Mouse (Mus musculus): ENCODE data around the gene Zic1.

Gene Zic1

DNA sequence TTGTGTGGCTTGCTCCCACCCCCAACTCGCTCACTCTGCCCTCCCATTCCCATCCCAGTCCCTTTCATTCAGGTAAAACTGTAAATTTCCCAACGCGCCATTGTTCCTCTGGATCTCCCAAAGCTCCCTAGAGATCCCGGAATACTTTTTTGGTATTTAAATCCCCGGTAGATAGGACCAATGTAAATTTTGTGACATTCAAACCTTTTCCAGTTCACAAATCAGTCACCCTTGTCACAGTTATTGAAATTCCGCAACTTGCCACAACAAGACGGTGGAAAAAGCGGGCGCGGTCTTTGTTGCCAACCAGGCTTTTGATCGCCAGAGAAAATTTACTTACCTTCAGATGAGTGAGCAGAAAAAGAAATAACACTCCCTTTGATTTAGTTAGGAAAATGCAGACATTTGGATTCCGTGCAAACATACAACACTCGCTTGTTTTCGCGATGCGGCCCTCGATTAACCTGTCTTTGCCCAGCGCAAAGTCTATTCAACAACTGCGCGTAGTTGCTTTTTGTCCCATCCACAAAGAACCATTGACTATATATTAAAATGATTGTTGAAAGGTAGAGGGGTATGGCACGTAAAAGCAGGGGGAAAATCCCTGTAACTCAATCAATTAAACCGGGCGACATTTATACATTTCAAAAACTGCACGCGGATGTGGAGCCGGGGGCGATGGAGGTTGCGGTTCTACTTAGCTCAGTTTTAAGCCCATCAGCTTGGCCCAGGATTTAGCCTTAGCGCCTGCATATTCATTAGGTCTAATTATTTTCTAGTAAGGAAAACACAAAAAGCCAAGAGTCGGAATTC, 1.6 kb upstream of the Zic1 start:
- DNase-seq (ENCODE audit: low spot score): no peak

DNA sequence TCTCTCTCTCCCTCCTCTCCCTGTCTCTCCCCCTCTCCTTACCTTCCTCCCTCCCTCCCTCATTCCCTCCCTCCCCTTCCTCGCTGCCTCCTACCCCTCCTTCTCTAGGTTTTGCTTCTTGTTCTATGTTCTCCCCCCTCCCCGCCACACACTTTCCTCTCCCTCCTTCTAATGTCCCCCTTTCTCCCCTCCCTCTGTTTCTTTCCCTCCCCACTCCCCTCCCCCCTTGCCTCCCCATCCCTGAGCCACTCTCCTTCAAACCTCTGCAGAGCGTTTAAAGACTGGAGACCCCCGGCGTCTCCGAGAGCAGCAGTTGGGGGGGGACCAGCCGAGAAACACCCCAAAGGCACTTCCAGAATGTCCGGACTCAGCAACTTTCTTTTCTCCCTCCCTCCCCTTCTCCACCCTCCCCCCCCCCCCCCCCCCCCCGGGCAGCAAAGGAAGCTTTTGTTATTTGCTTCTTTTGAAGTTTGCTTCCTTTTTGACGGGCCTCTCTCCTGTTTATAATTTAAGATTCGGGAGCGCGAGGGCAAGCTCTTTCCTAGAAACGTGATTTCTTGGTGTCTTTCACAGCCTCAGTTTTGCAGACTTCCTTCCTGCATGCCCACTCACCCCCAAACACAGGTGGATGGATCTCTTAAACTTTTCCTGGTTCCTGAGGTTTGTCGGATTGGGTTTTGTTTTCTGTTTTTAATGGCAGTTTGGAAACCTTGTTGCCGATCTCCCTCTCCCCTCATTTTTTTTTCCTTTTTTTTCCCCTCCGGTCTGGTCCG, 802 bp upstream of the Zic1 start:
- DNase-seq (ENCODE audit: low spot score): no peak

DNA sequence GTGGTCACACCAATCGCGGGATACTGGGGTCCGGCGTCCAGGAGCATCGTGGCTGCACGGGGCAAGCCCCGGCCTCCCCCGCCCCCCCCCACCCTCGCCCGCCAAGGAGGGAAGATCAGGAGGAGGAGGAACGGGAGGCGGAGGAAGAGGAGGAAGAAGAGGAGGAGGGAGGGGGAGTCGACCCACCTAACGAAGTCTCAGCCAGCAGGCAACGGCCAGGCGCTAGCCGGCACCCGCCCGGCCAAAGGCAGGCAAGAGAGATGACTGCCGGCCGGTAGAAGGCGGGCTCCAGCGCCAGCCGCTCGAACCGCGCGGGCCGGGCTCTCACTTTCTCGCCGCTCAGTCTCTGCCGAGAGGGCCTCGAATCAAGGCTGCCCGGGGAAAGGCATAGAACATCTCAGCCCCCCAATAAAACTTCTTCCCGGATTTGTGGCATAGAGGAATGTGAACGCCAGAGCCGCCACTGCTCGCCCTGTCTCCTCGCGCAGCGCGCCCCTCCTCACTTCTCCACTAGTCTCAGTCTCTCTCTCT, 574 bp downstream of the Zic1 start:
- DNase-seq (ENCODE audit: low spot score): no peak

DNA sequence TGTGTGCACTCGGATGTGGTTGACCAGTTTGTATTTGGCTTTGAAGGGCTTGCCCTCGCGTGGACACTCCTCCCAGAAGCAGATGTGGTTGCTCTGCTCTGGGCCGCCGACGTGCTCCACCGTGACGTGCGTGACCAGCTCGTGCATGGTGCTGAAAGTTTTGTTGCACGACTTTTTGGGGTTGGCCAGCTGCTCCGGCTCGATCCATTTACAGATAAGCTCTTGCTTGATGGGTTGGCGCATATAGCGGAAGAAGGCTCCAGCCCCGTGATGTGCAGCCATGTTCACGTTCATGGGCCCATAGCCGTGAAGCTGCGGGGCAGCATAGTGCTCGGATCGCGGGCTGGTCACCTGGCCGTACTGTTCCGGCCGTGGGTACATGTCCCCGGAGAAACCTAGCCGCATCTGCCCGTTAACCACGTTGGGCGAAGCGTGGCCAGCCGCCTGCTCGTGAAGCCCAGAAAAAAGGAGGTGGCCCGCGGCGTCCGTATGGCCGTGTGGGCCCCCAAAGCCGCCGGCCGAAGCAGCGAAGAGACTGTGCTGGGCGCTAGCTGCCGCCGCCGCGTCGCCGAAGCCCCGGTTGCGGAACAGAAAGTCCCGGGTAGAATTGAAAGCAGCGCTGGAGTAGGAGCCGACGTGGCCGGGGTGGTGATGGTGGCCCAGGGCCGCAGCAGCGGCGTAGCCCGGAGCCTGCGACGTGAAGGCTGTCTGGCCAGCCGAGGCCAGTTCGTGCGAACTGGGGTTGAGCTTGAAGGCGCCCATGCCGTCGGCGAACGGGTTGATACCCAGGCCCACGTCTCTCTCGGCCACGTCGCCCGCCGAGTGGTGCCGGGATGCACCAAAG, 1.3 kb downstream of the Zic1 start:
- no peak for DNase-seq (ENCODE audit: low spot score)

DNA sequence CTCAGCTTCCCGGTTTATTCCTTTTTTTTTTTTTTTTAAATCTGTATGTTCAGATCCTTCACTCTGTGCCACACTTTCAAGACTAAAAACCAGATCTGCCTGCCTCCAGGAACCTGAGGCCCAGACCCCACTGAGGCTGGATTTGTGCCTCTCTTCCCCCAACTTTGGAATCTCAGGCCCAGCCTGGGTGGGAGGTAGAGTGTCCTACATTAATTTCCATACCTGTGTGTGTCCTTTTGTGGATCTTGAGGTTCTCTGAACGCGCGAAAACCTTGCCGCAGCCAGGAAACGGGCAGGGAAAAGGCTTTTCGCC, 1.8 kb downstream of the Zic1 start:
- DNase-seq (ENCODE audit: low spot score): no peak

DNA sequence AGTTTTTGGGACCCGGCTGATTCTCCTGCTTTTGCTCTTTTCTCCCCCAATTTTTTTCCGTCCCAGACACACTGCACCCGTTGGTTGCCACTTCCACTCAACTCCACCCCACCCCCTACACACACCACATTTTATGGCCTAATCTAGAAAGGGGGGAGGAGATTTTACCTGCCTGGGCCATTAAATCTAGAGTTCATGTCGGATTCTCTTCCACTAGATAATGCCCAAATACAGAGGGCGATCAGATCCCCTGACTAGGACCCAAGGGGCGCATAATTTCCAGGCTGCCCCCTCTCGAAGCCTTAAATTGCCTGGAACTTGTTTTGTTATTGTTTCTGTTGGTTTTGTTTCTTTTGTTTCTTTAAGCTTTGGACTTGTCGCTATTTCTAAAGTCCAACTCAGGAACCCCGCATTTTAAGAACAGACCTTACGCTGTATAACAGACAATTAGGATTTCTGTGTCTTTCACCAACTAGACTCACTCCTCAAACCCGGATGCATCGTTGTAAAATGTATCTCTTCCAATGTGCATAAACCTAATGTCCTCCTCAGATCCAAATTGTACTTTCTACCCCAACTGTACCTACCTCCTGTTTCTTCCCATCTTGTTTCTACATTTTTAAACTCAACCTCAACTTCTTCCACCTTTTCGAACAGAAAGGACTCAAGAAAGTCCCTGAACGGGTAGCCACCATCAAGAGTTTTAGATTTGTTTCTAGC, 2.4 kb downstream of the Zic1 start:
- DNase-seq (ENCODE audit: low spot score): no peak

DNA sequence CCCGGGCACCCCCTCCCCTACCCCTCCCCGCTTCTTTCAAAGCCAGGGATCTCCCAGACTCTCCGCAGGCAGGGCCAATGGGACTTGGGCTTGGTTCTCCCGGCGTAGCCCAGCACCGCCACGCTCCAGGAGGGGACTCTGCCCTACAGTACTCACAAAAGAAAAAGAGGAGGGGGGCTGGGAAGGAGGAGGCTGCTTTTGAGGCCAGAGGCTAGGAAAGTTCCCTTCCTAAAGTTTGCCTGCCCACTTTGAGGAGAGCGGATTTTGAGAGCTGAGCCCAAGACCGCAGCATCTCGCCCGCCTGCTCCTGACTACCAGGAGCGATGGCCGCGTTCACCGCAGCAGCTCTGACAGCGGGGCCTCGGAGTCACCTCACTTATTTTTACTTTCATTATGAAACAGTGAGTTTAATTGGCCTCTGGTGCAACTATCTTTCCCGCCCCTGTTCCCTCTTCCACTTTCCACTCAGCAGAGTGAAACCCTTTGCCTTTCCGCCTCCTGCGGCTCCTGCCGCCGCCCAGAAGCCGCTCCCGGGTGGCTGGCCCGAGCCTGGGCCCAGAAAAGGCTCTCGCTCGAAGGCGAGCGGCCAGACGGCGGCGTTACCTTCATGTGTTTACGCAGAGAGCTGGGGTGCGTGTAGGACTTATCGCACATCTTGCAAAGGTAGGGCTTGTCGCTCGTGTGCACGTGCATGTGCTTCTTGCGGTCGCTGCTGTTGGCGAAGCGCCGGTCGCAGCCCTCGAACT, 3.6 kb downstream of the Zic1 start, which contains the start of gene Zic4:
Zic4 (plus strand) TSS at position 558 of the 746 bp plus-strand sequence.
- no peak for DNase-seq (ENCODE audit: low spot score)

DNA sequence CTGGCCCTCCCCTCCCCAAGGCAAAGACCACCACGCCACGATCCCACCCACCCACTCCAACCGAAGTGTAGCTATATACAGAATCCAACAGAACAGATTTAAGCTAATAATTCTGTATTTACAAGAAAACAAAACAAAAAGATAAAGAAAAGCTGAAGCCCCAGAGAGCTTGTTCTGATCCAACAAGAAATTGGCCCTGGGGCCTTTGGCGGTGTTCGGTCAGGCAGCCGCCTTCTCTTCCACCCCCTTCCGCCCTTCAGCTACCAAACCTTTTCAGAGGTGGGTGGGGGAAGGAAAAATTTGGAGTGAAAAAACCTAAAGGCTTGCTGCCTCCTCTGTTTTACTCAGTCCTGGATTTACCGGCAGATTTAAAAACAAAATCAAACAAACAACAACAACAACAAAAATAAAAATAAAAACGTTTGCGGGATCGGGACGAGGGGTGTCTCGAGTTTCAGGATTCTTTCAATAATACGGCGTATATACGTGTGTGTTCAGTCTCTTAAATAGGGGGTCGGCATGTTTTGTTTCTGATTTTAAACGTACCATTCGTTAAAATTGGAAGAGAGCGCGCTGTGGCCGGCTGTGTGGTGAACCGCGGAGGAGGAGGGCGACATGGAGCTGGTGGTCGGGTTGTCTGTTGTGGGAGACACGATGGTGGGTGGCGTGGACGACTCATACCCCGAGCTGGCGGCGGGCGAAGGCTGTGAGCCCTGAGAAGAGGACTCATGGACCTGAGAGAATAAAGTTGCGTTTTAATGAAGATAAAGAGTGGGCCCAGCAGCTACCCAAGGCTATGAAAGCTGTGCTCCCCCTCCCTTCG, 4.4 kb downstream of the Zic1 start:
- DNase-seq (ENCODE audit: low spot score): no peak

DNA sequence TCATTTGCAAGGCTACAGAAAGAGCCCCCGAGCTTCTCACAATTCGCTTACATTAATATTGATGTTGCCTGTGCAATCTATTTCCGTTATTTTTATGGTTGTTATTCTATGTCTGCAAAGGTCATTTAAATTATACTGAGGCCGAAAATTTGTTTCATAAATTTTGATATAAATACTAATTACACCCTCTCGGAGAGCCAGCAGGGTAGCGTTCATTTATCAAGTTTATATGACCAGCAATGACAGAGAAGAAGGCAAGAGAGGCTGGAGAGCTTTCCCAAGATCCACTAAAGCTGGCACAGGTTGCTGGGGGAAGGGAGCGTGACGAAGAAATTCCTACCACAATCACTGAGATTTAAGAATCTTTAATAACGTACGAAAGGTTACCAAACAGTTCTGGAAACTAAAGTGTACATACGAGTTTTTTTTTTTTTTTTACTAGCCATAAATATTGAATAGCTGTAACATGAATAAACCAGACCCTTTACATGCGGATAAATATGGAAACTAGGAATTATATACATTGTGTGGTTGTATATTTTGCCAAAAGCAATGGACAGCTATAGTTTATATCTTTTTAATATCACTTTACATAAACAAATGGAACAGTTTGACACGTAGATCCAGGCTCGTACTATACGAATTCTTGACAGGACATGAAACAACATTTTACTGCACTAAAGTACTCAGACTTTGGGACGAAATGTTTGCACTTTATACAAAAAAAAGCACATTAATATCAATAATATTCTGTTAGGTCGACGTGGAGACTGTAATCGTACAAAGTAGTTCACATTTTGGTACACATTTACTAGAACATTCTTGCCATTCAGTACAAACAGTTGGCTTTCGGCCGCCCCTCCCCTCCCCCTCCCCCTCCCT, 5.2 kb downstream of the Zic1 start:
- no peak for DNase-seq (ENCODE audit: low spot score)

DNA sequence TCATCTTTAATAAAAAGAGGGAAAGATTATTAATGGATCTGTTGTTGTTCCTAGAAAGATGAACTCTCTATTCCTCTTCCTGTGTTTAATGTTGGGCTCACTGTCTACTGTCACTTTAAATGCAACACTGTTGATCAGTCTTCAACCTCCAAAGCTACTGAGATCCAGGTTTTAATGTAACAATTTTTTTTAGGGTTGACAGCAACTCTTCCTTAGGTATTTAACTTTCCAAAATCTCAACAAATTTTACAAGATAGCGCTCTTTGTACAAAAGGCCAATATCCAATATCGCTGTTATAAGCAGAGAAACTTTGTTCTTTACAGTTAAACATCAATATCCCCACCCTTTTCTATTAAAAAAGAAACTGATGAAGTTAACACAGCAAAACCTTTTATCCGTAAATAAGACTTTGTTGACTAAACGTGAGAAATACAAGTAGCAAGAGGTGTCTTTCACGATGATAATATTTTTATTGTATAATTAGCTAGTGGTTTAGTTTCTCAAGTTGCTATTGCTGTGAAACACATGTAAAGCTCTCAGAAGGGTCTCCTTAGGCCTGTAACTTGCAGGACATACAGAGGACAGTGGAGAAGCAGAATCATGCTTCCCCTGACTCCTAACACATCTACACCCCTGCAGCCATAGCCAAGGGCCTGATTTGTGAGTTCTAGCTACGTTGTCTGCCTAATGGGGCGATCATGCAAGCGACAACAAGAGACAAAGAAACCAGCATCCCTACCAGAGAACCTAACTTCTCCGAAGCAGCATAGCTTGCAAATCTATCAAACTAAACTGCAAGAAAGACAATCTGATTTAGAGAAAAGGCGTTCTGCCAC, 6.5 kb downstream of the Zic1 start:
- DNase-seq (ENCODE audit: low spot score): no peak

DNA sequence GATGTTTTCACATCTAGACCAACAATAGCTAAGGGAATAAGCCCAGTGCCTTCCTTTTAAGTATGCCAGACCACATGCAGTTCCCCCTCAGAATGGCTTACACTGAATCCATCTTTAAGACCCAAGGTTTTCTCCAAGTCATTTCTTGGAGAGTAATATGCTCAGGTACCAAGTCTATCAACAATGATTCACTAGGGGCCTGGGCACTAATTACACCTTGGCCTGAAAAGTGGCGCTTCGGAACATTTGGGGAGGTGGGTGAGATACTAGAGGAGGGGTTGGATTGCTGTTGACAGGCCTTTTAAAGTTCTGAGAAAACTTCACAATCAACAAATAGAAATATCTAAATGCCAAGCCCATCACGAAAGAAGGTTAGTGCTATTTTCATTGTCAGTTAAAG, 8.3 kb downstream of the Zic1 start:
- DNase-seq (ENCODE audit: low spot score): no peak

DNA sequence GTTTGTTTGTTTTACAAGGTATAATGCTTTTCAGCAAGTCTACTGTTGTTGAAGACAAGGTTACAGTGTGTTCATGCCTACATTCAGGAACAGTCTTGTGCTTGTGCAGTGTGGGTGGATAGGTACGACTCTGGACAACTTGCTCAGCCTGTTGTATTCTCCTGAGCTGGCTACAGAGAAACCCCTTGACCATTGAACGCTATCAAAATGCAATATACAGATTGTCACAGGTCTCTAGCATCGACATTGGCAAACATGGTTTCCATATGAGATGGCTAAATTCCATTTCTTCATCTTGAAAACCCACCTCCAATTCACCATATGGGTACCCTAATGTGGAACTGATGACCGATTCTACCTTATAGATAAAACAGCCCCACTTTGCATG, 9.3 kb downstream of the Zic1 start:
- no peak for DNase-seq (ENCODE audit: low spot score)

DNA sequence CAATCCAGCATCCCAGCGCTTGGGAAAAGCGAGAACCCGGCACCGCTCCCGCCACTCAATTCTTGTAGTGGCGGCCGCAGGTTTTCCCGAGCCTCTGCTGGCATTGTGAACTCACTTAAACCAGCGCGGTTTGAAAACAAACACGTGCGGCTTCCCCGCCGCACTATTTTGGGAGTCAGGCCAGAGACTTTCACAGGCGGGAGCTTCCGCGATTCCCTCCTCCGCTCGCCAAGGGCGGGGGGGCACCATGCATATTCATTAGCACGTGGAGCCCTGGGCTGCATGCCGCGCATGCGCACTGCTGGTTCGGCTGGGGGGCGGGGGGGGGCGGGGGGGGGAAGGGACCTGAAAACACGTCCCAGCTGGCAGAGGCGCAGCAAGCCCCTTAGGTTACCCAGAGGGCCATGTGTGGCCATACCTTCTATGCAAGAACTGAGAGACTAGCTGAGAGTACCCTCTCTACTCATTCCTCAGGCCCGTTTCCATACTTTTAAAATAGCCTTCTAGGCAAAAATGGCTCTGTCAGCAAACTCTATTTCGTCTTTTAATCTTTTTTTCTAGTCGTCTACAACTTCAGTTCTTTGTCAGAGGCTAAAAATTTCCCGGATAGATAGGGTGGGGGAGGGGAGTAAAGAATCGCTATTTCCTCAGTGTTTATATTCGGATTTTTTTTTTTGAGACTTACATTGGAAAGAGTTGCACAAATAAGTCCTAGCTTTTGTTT, 9.8 kb downstream of the Zic1 start:
- no peak for DNase-seq (ENCODE audit: low spot score)

DNA sequence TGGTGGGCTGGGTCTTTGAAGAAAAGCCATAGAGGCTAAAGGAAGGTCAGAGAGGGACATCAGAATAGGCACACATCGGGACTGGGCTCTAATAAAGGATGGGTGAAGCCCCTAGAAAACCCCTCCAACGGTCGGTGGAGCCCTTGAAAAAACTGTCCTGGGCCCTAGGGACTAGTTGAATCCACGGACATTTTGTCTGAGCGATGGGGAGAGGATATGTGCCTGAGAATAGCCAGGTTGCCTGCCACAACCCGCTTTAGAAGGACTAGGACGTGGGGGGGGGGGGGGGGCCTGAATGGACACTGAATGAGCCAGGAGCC, 10.4 kb downstream of the Zic1 start:
- no peak for DNase-seq (ENCODE audit: low spot score)

DNA sequence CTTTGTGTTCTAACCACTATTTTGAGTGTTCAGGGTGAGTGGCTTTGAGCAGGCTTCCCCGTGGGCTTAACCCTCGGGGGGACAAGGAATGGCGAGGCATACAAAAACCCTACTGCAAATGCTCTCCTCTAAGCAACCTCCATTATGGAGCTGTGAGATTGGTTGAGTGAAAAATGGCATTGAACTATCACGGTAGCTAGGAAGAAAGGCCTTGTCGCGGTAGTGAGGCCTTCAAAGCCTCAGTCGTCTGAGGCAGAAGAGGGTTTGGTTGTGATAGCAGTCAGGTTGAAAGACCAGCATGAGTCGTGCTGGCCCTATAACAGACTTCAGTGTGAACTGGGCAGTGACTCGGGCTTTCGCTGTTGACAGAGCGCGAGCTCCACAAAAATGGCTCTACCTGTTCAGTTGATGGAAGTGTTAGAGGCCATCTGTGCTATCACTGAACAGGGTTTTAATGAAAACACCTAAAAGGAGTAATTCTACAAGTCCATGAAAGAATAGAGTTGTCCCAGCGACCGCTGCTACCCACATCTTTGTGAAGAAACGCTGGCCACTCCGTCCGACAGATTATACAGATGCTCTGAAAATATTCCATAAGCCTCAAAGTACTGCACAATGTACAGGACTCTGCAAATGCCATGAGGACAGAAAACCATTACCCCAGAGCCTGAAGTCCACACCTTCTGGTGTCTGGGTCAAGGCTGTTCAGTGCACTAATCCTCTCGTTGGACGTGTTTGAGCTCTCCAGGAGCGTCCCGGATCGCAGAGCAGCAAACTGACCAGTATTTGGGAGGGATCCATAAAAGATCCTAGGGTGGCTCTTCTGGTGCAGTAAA, 11.0 kb downstream of the Zic1 start:
- no peak for DNase-seq (ENCODE audit: low spot score)

DNA sequence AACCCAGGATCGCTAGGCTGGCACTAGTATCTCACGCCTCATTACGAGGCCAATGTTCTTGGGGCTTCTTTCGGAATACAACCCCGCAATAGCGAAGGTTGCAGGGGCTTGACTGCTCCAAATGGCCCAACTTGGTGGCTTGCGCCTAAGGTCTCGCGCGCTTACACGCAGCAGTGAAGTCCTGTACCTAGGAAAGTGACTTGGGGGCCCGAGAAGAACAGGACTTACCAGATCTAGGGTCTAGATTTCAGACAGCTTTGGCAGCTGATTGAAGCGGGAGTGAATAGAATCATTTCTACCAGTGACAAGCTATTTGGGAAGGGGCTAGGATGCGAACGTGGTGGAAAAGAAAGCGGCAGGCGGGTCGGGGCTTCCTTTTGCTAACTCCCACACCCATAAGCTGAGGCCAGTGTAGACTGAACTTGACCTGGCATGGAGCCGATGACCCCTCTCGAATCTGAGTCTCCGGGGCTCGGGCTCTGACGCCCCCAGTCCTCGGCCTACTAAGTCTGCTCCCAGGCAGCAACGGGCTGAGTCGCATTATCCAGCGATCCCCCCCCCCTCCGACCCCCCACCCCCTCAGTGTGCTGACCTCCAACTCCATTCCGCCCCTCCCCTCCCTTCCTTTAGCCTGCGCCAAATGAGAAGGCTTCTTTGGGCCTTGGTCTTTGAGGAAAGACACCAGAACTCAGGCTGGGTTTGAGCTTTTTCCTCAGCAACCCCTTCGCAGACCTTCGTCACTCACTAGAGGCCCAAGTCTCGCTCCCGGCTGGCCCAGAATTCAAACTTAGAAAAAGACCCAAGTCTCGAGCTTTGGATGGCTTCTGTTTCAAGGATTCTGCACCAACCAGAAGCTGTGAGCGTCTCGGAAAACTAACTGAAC, 11.8 kb downstream of the Zic1 start:
- no peak for DNase-seq (ENCODE audit: low spot score)
